Mouse (Mus musculus): ENCODE results near the gene Fermt2.

- TF ChIP-seq CTCF (IDR thresholded peaks at IDR 0.05; ENCODE audit: borderline replicate concordance, extremely low read depth, insufficient read depth, insufficient read length) (no peak), POLR2A (IDR thresholded peaks at IDR 0.05; ENCODE audit: borderline replicate concordance, extremely low read depth, insufficient read depth, insufficient read length, poor library complexity, severe bottlenecking) (no peak)
Measured at GRCm38 (mm10) chr14:45506165-45506564, 23.8 kb downstream of the Fermt2 start.

Data from brain, embryonic 14.5 days (tissue).